Mouse (Mus musculus): ENCODE measurements around the gene Ccdc115.

The Ccdc115 gene

DNA sequence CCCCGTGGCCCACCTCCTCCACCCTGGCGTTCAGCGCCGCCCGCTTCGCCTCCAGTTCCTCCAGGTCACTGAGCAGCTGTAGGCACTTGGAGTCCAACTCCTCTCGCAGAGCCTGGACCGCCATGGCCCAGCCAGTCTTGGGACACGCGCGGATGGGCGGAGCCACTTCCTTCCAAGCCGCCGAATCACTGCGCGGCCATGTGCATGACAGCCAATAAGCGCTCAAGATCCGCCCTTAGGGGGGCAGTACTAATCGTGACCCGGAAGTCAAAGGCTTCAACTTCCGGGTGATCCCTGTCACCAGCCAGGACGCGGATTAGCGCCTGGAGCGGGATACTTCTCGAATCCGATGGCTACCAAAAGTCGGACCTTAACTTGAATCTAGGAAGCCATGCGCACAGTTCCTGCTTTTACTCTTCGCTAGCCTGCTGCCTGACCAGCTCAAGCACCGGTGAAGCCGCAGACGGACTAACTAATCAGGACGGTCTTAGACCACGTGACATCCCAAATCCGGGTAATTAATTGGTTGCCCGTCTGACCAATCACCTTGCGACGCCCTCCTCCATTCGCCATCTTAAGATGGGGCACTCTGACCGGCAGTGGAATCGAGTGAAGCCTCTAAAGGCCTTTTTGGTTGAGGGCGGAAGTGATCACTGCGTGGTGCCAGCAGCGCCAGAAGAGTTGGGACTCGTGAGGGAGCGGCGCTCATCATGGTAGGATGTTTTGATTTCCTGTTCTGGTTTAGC, at the start of gene Ccdc115, which contains the start of gene Imp4:
Gene Ccdc115 (minus strand): TSS at position 458 of the 746 bp plus-strand sequence.
Gene Imp4 (plus strand): TSS at position 637 of the 746 bp plus-strand sequence.
- DNase-seq (ENCODE audit: inconsistent ontology term): peak; percentile 97

DNA sequence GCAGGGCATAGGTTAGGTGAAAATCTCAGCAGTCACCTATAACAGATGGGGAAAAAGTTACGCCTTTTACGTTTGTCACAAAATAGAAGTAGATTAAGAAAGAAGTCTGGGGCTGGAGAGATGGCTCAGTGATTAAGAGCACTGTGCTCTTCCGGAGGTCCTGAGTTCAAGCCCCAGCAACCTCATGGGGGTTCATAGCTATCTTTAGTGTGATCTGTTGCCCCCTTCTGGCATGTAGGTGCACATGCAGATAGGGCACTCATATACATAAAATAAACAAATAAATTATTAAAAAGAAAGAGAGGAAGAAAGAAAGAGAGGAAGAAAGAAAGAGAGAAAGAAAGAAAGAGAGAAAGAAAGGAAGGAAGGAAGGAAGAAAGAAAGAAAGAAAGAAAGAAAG, 47.9 kb upstream of the Ccdc115 start:
- DNase-seq (ENCODE audit: inconsistent ontology term): no peak

- peak; percentile 43 for DNase-seq (ENCODE audit: inconsistent ontology term)
Observed at GRCm38 (mm10) chr1:34485461-34486188, 46.2 kb upstream of the Ccdc115 start.

GRCm38 (mm10) chr1:34484470-34484869, 45.0 kb upstream of the Ccdc115 start:
- DNase-seq (ENCODE audit: inconsistent ontology term): no peak

DNA sequence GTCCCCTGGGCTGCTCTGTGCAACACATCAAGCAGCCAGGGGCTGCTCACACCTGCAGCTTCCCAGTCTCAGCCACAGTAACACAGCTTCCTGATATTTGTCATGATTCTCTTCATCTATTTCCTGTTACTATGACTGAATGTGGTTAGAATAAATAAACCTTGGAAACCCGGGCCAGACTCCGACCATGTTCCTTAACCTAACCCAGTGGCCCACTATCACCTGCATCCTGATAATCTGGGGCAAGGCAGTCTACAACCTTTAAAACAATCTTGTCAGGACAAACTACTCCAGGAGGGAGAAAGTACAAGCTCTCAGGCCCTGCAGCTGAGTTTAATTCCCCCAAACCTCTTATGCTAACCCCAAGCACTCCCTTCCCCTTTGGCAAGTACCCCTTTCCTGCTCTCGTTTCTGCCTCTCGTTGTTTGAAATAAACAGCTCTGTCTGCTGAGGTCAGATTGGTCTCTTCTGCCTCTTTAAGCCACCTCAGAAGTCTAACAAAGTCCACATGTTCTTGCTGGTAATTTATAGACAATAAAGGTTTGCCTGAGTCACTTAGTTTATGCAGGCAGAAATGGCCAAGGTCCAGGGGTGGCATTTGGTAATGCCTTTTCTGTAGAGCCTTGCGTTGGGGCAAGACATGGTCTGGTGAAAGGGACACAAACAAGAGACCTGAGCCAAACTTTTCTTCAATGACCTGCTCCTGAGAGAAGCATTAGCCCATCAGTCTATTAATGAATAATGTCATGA, 42.6 kb upstream of the Ccdc115 start:
- no peak for DNase-seq (ENCODE audit: inconsistent ontology term)

GRCm38 (mm10) chr1:34480801-34481200, 41.3 kb upstream of the Ccdc115 start:
- DNase-seq (ENCODE audit: inconsistent ontology term): no peak

GRCm38 (mm10) chr1:34478891-34479655, 39.6 kb upstream of the Ccdc115 start:
- no peak for DNase-seq (ENCODE audit: inconsistent ontology term)

GRCm38 (mm10) chr1:34472427-34473300, 33.2 kb upstream of the Ccdc115 start:
- peak; percentile 36 for DNase-seq (ENCODE audit: inconsistent ontology term)

DNA sequence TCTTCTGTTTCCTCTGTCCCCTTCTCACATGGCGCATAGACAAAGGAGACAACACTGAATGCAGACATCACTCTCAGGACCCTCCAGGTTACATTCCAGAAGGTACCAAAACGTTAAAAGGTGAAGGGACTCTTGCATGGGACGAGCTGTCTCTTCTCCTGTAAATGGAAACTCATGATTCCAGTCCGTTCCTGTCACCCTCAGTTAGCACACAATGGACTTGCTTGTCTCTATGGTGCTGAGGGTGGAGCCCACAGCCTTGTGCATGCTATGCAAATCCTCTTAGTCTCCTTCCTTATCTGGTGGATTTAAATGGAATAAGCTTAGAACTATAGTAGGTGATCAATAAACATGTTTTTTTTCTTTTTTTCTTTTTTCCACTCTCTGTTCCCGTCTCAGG, 30.3 kb upstream of the Ccdc115 start:
- DNase-seq (ENCODE audit: inconsistent ontology term): no peak

DNA sequence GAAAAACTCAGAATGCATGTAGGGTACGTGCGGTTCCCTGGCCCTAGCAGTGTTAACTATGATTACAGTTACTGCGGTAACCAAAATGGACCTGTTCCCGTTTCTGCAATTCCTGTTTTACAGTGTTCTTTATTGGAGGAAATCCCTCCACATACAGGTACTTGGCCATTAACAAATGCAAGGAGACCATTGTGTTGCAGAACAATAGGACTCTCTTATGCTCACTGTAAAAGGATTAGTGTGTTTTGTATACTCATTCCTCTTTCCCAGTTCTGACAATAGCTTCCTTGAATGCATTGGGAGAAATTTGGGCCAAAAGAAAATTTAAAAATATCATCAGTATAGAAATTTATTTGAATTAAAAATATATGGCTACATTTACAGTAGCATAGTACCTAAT, 29.0 kb upstream of the Ccdc115 start:
- DNase-seq (ENCODE audit: inconsistent ontology term): no peak

DNA sequence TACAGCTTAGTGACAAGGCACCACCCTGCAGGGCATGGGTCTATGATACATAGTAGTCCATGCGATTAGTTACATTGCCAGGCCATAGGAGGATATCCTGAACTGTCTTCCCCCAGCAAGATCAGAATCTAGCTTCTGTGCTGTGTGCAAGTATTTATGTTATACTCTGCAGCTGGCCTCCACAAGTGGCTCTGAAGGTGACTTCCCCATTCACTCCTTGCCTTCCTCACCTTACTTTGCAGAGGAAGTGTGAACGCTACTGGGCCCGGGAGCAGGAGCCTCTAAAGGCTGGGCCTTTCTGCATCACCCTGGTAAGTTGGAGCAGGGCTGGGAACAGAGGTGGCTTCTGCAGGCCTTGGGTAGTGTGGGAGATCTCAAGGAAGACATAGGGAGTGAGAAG, 28.6 kb upstream of the Ccdc115 start:
- no peak for DNase-seq (ENCODE audit: inconsistent ontology term)

- no peak for DNase-seq (ENCODE audit: inconsistent ontology term)
Observed at GRCm38 (mm10) chr1:34465445-34465844, 26.0 kb upstream of the Ccdc115 start.

- DNase-seq (ENCODE audit: inconsistent ontology term): no peak
Observed at GRCm38 (mm10) chr1:34464310-34464817, 24.9 kb upstream of the Ccdc115 start.

DNA sequence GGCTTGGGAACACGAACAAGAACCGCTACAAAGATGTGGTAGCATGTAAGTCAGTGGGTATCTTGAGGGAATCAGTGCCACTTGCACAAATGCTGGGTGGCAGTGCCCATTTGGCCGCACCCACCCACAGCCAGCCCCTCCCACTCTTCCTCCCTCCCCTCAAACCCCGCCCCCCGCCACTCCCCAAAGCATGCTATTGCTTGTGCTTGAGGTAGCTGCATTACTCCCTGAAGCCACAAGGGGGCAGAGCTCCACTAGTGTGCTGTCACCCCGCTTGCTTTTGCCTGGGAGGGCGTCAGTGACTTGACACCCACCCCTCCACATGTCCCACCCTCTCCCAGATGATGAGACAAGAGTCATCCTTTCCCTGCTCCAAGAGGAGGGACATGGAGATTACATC, 23.3 kb upstream of the Ccdc115 start:
- DNase-seq (ENCODE audit: inconsistent ontology term): peak; percentile 70

GRCm38 (mm10) chr1:34460061-34460441, 20.6 kb upstream of the Ccdc115 start:
- no peak for DNase-seq (ENCODE audit: inconsistent ontology term)

DNA sequence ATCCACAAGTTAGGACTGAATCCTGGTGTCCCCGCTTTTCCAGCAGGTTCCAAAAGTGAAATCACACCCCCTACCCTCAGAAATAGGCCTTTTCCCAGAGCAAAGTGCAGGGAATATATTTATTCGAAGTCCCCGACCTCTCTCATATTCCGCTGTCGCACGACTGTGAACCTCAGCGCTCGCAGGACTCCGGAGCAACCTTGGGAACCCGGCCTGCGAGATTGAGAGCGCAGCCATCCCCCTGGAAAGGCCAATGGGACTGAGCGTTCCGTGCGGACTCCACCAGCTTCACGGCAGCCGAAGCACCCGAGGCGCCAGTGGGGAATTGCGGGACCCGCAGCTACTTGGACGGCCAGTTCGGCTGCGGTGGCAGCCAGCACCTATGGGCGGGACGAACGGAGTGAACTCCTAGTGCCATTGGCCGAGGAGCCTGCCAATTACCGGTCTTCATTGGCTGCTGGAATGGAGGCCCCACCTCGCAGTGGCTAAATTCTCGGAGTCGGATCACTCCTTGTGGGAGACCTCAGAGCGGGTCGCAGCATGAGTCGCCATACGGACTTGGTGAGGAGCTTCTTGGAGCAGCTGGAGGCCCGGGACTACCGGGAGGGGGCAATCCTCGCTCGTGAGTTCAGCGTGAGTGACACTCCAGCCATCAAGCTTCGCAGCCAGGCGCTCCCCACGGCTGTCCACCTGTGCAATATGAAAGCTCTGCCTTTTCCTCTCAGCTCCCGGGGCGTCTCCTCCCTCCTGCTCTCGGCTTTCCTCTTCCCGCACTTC, 20.0 kb upstream of the Ccdc115 start, which contains the start of gene Ptpn18:
Gene Ptpn18 (plus strand): TSS at position 479 of the 777 bp plus-strand sequence.
- DNase-seq (ENCODE audit: inconsistent ontology term): peak; percentile 94

- DNase-seq (ENCODE audit: inconsistent ontology term): no peak
Observed at GRCm38 (mm10) chr1:34458431-34458830, 19.0 kb upstream of the Ccdc115 start.

- DNase-seq (ENCODE audit: inconsistent ontology term): no peak
Observed at GRCm38 (mm10) chr1:34443124-34443523, 3.7 kb upstream of the Ccdc115 start.

DNA sequence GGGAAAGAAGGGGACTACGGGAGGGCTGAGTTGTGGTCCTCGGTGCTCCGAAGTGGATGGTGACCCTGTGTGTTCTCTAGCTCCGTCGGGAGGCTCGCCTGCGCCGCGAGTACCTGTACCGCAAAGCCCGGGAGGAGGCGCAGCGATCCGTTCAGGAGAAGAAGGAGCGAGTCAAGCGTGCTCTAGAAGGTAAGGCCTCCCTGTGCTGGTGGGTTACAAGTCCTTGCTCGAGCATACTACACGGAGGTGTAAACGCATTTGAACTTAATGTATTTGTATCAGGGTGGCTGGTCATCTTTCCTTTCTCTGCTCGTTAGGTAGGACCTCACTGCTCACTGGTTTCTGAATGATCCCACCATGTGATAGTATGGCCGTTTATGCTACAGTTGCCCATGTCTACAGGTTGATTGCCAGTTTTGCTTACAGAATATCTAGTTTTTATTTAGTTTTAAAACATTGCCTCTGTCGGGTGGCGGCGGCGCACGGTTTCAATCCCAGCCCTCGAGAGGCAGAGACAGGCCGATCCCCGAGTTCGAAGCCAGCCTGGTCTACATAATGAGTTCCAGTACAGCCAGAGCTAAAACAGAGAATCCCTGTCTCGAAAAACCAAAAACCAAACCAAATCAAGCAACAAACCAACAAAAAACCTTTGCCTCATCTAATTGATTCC, 624 bp upstream of the Ccdc115 start:
- no peak for DNase-seq (ENCODE audit: inconsistent ontology term)
